Mouse (Mus musculus) G1E (cell line): ENCODE measurements around the gene Acsbg1.

ENCODE experiments used
- CTCF ChIP-seq: IDR thresholded peaks from 2 replicates; pipeline ENCODE4 v1.5.1; 2012; ENCODE audit warnings: low read depth, low read length, inconsistent platforms, mixed read lengths
- GATA1 ChIP-seq: IDR thresholded peaks from 2 replicates; pipeline ENCODE4 v1.6.1; 2012; ENCODE audit warnings: borderline replicate concordance, low read length, inconsistent platforms, mixed read lengths
- GATA2 ChIP-seq: IDR thresholded peaks from 2 replicates; pipeline ENCODE4 v1.6.1; 2012; ENCODE audit warnings: low read depth, low read length, inconsistent platforms, borderline replicate concordance
- POLR2AphosphoS5 ChIP-seq: IDR thresholded peaks from 2 replicates; pipeline ENCODE4 v1.6.1; 2012; ENCODE audit warnings: low read depth, low read length, inconsistent platforms; ENCODE audit not compliant: insufficient replicate concordance

DNA sequence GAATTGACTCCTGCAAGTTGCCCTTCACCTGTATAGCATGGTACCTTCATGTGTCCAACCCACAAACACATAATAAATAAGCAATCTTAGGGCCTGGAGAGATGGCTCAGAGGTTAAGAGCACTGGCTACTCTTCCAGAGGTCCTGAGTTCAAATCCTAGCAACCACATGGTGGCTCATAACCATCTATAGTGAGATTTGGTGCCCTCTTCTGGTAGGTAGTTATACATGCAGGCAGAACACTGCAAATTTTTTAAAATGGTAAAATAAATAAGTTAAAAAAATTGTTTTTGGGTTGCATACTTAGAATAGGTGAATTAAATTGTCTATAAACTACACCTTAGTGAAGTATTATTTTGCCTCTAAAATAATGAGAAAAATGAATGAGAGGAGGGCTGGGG lies 30.8 kb downstream of the Acsbg1 start:
- TF ChIP-seq CTCF (no peak), GATA1 (no peak), GATA2 (no peak), POLR2AphosphoS5 (no peak)
